Mouse (Mus musculus) cortical plate, adult 2 months (tissue): ENCODE measurements around the gene Timp3. TPM values are rescaled to one million over a fixed set of nuclear protein-coding genes. Genes with fewer than 3 reads are reported as not detected.
A peak's percentile ranks its signal among the peaks of the same experiment; 100 is the strongest.

Source experiments
- H3K27ac ChIP-seq: fragments of 200-500 bp; 2 replicates; pipeline ENCODE4 v1.5.1; 2012; ENCODE audit warnings: low read length, control low read depth, inconsistent platforms; ENCODE audit not compliant: insufficient read depth
- H3K4me1 ChIP-seq: fragments of 200-500 bp; 2 replicates; pipeline ENCODE4 v1.6.1; 2011; ENCODE audit warnings: low read length; ENCODE audit not compliant: control insufficient read depth, insufficient read depth
- H3K4me3 ChIP-seq: fragments of 200-500 bp; 2 replicates; pipeline ENCODE4 v1.5.1; 2011; ENCODE audit warnings: mild to moderate bottlenecking, low read length, control low read depth; ENCODE audit not compliant: insufficient read depth
- CTCF ChIP-seq: fragments of 200-500 bp; IDR thresholded peaks from 2 replicates; pipeline ENCODE4 v1.5.1; 2011; ENCODE audit warnings: mild to moderate bottlenecking, control low read depth, low read length; ENCODE audit not compliant: insufficient read depth; ENCODE audit errors: extremely low read depth
- POLR2A ChIP-seq: fragments of 200-500 bp; IDR thresholded peaks from 2 replicates; pipeline ENCODE4 v1.6.1; 2011; ENCODE audit warnings: mild to moderate bottlenecking, low read length, control low read depth; ENCODE audit not compliant: insufficient read depth; ENCODE audit errors: extremely low read depth
- polyA plus RNA-seq: library from polyadenylated mRNA; depleted of rRNA; stranded (reverse); fragments of >200 nt; gene quantifications from 2 replicates; pipeline ENCODE4 v1.2.3, GENCODE M21; 2012

The Timp3 gene
- polyA plus RNA-seq, 1 experiment, result 55.0 TPM

DNA sequence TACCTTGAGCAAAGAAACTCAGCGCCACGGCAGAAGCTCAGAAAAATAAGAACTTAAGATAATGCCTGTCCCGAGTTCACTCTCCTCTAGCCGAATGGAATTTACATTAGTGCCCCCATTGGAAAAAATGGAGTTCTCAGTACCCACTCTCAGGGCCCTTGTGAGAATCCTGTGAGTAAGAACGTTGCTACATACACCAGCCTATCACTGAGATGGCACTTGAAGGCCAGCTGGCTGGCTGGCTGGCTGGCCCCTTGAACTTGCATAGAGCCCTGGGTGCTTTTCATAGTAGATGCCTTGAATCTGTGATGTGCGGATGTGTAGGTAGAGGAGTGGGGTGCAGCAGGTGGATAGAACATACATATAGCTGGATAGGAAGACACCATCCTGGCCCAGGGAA is 43.2 kb downstream of the Timp3 start:
- Histone ChIP-seq H3K4me1 (peaks cover 10% of the 10 kb centered on the region; the same call in 1 of the 2 replicates), H3K4me3 (no peak overlapping the region), H3K27ac (no peak overlapping the region)
- TF ChIP-seq POLR2A (no peak), CTCF (no peak)

DNA sequence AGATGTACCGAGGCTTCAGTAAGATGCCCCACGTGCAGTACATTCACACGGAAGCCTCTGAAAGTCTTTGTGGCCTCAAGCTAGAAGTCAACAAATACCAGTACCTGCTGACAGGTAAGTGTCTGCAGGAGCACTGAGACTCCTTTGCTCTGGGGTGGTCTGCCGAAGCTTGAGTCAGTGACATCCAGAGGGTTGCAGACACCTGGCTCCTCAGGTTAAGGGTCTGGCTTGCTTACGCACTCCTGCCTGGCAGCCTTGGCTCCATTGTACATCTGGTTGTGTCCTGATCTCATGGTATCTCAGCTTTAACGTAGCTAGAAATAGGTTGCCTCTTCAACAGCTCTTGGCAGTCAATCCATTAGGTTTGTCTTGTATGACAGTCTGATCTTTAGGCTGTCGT is 43.8 kb downstream of the Timp3 start:
- Histone ChIP-seq H3K27ac (no peak overlapping the region), H3K4me1 (peaks cover 10% of the 10 kb centered on the region; the same call in 1 of the 2 replicates), H3K4me3 (no peak overlapping the region)
- TF ChIP-seq POLR2A (no peak), CTCF (no peak)

DNA sequence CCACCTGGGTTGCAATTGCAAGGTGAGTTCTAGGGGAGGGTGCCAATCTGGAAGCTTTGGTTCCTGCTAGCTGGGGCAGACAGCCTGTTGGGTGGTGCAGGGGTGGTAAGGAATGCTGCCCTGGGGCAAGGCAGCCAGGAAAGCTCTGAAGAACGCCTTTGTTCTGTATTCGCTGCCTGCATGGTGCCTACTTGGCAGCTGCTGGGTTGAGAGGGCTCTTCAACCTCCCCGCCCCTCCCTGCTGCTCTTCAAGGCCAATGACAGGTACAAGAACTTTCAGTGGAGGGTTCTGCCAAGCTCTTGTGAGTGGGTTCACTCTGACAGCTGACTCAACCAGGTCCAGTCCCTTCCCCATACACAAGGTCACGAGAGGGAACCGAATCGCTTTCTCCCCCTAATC is 44.5 kb downstream of the Timp3 start:
- Histone ChIP-seq H3K4me1 (peaks cover 10% of the 10 kb centered on the region; the same call in 1 of the 2 replicates), H3K4me3 (no peak overlapping the region), H3K27ac (no peak overlapping the region)
- TF ChIP-seq CTCF, result no peak
- TF ChIP-seq POLR2A, result no peak

DNA sequence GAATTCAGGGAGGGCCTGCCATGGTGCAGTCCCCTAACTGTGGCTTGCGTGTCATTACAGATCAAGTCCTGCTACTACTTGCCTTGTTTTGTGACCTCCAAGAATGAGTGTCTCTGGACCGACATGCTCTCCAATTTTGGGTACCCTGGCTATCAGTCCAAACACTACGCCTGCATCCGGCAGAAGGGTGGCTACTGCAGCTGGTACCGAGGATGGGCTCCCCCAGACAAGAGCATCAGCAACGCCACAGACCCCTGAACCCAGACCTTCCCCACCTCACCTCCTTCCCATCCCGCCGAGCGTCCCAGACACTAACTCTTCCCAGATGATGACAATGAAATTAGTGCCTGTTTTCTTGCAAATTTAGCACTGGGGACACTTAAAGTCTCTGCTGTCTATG is 45.5 kb downstream of the Timp3 start:
- H3K4me1 ChIP-seq, result peaks cover 3% of the 10 kb centered on the region; the same call in 1 of the 2 replicates
- TF ChIP-seq CTCF (no peak), POLR2A (no peak)
- no peak overlapping the region for H3K27ac ChIP-seq

DNA sequence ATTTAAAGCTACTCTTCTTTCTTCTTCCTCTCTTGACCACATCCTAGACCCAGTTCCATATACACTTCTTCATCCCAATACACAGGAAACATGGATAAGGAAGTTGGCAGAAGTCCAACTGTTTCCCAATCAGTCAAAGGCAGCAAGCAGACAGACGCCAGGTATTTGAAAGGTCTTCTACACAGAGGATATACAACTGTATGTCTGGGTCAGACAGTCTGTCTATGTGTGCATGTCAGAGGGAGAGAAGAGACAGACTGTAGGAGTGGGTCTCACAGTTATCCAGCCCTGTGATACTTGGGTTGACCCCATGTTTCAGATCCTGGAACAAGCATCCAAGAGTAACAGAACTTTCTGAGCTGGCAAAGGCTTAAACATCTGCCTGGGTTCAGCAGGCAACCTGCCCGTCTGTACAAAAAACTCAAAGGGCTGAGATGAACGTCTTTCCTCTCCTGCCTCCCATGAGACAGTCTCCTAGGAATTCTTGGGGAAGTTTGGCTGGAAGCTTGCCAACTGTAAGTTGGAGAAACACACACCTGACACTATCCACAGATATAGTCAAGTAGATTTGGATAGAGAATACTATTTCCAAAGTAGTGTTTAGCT is 46.2 kb downstream of the Timp3 start:
- no peak overlapping the region for H3K27ac ChIP-seq
- H3K4me3 ChIP-seq, result no peak overlapping the region
- TF ChIP-seq CTCF (no peak), POLR2A (no peak)
- peaks cover 3% of the 10 kb centered on the region; the same call in 1 of the 2 replicates for H3K4me1 ChIP-seq

More for the DNA sequence above, 45.5 kb downstream of the Timp3 start:
- no peak overlapping the region for H3K4me3 ChIP-seq

DNA sequence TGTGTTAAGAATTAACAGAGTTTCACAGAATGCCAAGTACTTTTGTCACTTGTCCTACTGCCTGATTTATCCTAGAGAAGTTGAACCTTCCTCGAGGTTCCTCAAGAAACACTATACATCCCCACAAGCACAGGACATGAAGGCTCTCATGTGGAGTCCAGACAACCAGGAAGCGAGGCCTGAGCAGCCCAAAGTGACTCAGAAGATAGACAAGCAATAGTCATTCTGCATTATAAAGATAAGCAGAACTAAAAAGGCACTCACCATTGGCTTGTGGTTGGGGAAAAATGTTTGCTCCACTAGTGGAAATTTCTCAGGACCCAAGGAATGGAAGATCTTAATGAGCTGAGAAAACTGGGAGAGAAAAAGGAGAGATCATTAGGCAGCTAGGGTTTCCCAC is 51.1 kb downstream of the Timp3 start:
- no peaks in the 10 kb centered on the region for H3K4me1 ChIP-seq
- no peak overlapping the region for H3K27ac ChIP-seq
- TF ChIP-seq CTCF (no peak), POLR2A (no peak)
- H3K4me3 ChIP-seq, result no peak overlapping the region

DNA sequence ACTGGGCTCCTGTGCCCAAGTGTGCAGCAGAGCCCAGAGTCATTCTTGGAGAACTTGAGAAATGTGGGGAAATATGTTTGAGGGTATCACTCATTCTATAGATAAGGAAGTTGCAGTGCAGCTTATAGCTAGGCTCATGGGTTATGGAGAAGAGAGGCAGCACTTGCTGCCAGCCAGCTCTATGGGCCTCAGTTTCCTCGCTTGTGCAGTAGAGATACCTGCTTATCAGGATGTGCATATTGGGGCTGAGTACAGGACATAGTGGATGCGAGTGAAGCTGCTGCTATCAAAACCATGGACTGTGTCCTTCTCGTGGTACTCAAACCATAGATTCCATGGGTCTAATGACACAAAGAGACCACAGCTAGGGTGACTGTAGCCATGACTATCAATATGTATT is 52.3 kb downstream of the Timp3 start:
- Histone ChIP-seq H3K4me1 (no peaks in the 10 kb centered on the region), H3K4me3 (no peak overlapping the region), H3K27ac (no peak overlapping the region)
- no peak for TF ChIP-seq CTCF
- TF ChIP-seq POLR2A, result no peak

DNA sequence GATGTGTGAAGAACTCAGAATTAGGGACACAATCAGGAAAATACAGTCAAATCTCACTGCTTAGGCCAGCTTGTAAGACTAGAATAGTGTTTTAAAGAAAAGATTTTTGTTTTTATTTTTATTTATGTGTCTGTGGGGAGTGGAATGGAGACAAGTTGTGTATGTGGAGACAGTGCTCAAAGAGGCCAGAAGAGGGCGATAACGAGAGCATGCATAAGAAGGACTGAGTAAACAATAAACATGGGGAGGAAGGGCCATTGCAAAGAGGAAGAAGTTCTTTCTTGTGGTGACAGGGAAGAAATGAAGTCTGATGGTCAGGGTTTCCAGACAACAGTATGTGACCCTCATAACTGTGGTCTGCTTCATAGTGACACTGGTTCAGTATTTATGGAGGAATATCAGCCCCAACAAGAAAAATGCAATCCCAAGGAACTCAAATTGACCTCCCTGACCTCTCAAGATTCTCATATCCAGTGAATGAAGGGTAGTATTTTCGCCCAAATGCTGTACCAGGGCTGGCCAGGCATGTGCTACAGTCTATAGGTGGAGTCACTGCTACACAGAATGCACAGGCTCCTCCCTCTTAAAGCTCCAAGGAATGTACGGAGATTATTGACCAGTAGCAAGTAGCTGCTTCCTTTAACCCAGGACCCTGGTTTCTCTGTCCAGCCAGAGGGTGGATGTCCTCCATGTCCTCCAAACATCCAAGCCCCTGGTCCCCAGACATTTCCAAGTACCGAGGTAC is 56.8 kb downstream of the Timp3 start:
- TF ChIP-seq POLR2A (no peak), CTCF (peak; percentile 49)
- no peak overlapping the region for H3K4me3 ChIP-seq
- H3K27ac ChIP-seq, result no peak overlapping the region
- H3K4me1 ChIP-seq, result no peaks in the 10 kb centered on the region

DNA sequence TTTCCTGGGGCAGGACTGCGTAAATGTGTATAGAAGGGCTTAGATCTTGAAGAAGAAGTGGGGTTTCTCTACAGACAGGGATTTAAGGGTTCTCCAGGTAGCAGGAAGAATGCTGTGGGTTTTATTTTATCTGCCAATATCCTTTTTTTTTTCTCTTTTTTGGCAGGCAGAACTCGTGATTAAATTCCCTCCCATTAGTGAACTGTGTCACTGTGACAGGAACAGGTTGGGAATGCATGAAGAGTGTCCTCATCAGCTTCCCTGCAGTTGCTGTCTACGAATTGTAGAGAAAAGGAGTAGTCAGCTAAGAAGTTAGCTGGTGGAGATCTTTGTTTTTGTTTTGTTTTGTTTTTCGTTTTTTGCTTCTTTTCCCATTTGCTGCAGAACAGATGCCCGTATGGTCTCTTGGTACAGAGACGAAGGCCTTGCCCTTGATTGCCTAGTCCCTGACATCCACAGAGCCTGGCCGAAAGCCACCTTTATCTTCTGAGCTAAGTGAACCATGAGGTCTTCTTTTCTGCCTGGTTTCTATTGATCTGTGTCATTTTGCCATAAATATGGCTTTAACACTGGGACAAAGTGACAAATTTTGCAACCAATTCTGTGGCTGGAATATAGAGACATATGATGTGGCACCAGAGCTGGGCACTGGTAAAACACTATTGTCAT is 58.3 kb downstream of the Timp3 start:
- H3K4me3 ChIP-seq, result no peak overlapping the region
- H3K4me1 ChIP-seq, result no peaks in the 10 kb centered on the region
- no peak for TF ChIP-seq POLR2A
- no peak for TF ChIP-seq CTCF
- no peak overlapping the region for H3K27ac ChIP-seq
